Mouse (Mus musculus) ovary, postnatal 36 days (tissue): Measurements from ENCODE around the gene Spef1.
A peak's percentile ranks its signal among the peaks of the same experiment; 100 is the strongest.

Experiments
- DNase-seq: peaks from one replicate; pipeline ENCODE4 v3.0.0; 2022; ENCODE audit warnings: low spot score, mixed read lengths

Gene Spef1

GRCm38 (mm10) chr2:131141336-131141986 is 45.6 kb downstream of the Spef1 start:
- DNase-seq: no peak

GRCm38 (mm10) chr2:131140533-131140905 is 46.6 kb downstream of the Spef1 start:
- no peak for DNase-seq

GRCm38 (mm10) chr2:131139886-131140532 is 47.1 kb downstream of the Spef1 start:
- no peak for DNase-seq

- DNase-seq: no peak
Observed at GRCm38 (mm10) chr2:131139287-131139686, 47.8 kb downstream of the Spef1 start.

GRCm38 (mm10) chr2:131138760-131139159 is 48.3 kb downstream of the Spef1 start:
- DNase-seq: no peak

- DNase-seq: no peak
Observed at GRCm38 (mm10) chr2:131138296-131138695, 48.8 kb downstream of the Spef1 start.

GRCm38 (mm10) chr2:131135521-131136139 is 51.5 kb downstream of the Spef1 start:
- DNase-seq: no peak

GRCm38 (mm10) chr2:131134826-131135400 is 52.2 kb downstream of the Spef1 start:
- DNase-seq: no peak

- DNase-seq: no peak
Observed at GRCm38 (mm10) chr2:131134381-131134780, 52.7 kb downstream of the Spef1 start.

- no peak for DNase-seq
Observed at GRCm38 (mm10) chr2:131132930-131133547, 54.0 kb downstream of the Spef1 start, which contains the start of gene Gm11037. Gene Gm11037, plus strand, starts transcription at chr2:131133497.

GRCm38 (mm10) chr2:131132111-131132888 is 54.8 kb downstream of the Spef1 start:
- no peak for DNase-seq

- no peak for DNase-seq
Observed at GRCm38 (mm10) chr2:131130849-131131248, 56.2 kb downstream of the Spef1 start.

- DNase-seq: no peak
Observed at GRCm38 (mm10) chr2:131129836-131130235, 57.2 kb downstream of the Spef1 start.

- DNase-seq: no peak
Observed at GRCm38 (mm10) chr2:131128636-131129157, 58.4 kb downstream of the Spef1 start.

- DNase-seq: no peak
Observed at GRCm38 (mm10) chr2:131128211-131128610, 58.9 kb downstream of the Spef1 start.

GRCm38 (mm10) chr2:131127161-131127730 is 59.8 kb downstream of the Spef1 start, which contains the start of gene Hspa12b:
Gene Hspa12b, plus strand, starts transcription at chr2:131127280.
- DNase-seq: peak; percentile 67

GRCm38 (mm10) chr2:131125964-131126815 is 60.9 kb downstream of the Spef1 start:
- no peak for DNase-seq

- no peak for DNase-seq
Observed at GRCm38 (mm10) chr2:131125157-131125963, 61.7 kb downstream of the Spef1 start.

GRCm38 (mm10) chr2:131124166-131124565 is 62.9 kb downstream of the Spef1 start:
- no peak for DNase-seq
